Mouse (Mus musculus) stomach, embryonic 15.5 days (tissue): ENCODE results near the gene Car5a. TPM values are rescaled to one million over a fixed set of nuclear protein-coding genes. Genes with fewer than 3 reads are reported as not detected.

ENCODE experiments used
- ATAC-seq: fragments of 200-750 bp; cut with Nextera tagmentation; 2 replicates; pipeline ENCODE4 v1.8.0; 2017; ENCODE audit warnings: low read depth, moderate number of reproducible peaks, moderate TSS enrichment; ENCODE audit not compliant: insufficient read depth, low FRiP score
- H3K27ac ChIP-seq: fragments of 300-500 bp; sonication (generic); 2 replicates; pipeline ENCODE4 v1.5.1; 2015; ENCODE audit warnings: mild to moderate bottlenecking, inconsistent platforms
- H3K27me3 ChIP-seq: fragments of 300-500 bp; sonication (generic); replicated peaks from 2 replicates; pipeline ENCODE4 v1.6.1; 2015; ENCODE audit warnings: inconsistent platforms
- H3K36me3 ChIP-seq: fragments of 300-500 bp; sonication (generic); 2 replicates; pipeline ENCODE4 v1.6.1; 2015; ENCODE audit warnings: inconsistent platforms
- H3K4me1 ChIP-seq: fragments of 300-500 bp; sonication (generic); 2 replicates; pipeline ENCODE4 v1.6.1; 2015; ENCODE audit warnings: inconsistent platforms
- H3K4me2 ChIP-seq: fragments of 300-500 bp; sonication (generic); 2 replicates; pipeline ENCODE4 v1.6.1; 2015; ENCODE audit warnings: mild to moderate bottlenecking, inconsistent platforms
- H3K4me3 ChIP-seq: fragments of 300-500 bp; sonication (generic); replicated peaks from 2 replicates; pipeline ENCODE4 v1.5.1; 2015; ENCODE audit warnings: inconsistent platforms
- H3K9ac ChIP-seq: fragments of 300-500 bp; sonication (generic); 2 replicates; pipeline ENCODE4 v1.6.1; 2015; ENCODE audit warnings: inconsistent platforms
- H3K9me3 ChIP-seq: fragments of 300-500 bp; sonication (generic); 2 replicates; pipeline ENCODE4 v1.6.1; 2016; ENCODE audit warnings: inconsistent platforms
- WGBS: fragments of 180-500 bp; shearing (Covaris S2); methylation state at CpG from one replicate; pipeline ENCODE4 v1.1.7; 2015; 5-methylcytosine and 5-hydroxymethylcytosine counted together
- polyA plus RNA-seq: library from polyadenylated mRNA; unstranded; fragments of >200 nt; fragmentation: Nextera tagmentation; extraction: Ambion mirVana; gene quantifications from 2 replicates; pipeline ENCODE4 v1.2.1, GENCODE M21; 2015

Gene Car5a
- polyA plus RNA-seq, 1 experiment from 2014 or later = 0.21 TPM

DNA sequence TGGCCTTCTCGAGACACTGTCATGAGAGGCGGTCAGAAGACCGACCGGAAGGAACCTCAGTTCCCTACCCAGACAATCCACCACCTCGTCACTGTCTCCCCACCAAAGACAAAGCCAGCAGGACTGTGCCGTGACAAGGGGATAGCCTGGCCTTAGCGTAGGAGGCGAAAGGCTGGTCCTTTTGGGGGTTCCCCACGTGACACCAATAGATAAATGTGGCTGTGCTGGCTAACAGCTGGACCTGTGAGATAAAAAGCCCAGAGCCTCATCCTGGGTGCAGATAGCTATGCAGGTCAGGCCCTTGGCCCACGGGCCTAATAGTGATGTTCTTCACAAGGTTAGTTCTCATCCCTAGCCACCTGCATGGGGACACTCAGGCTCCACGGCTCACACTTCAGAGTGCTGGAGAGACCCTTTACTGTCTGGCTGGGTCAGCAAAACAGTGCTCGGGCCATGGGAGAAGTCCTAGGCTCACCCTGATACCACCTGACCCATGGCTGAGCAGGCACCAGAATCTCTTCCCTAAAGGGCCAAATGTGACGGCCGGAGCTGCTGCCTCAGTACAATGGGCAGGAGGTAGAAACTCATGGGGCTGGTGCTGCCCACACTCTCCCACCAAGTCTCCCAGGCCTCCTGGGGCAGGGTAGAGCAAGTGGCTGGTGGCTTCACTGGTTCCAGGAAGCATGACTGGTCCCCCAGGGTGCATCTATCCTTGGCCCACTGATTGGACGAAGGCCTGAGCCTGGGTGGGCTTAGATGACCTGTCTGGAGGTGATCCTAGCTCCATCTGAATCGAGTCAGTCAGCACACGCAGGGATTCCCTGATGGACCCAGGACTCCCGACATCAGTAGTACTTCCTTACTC is 45.3 kb downstream of the Car5a start:
- WGBS = 73% methylated on average over 18 of the region's 18 CpGs
- H3K9ac ChIP-seq = no peak overlapping the region

DNA sequence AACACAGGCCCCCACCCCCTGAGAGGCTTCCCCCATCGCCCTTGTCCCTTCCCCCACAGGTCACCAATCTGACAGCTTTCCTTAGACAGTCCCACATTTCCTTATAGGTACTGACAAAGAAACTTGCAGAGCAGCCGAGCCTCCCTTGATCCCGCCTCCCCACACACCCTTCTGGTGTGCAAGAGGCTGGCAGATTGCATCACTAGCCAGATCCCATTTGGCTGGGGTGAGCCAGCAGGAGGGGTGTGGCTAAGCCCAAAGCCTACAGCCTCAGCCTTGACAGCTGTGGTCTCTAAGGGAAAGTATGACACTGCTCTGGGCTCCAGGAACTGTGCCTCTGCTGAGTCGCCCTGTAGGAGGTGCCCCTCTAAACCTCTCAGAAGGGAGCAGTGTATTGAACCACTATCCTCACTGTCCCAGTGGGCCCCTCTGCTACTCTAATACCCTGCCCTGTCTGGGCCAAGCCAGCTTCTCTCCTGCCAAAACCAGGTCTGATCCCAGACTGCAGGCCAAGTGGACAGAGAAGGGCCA is 46.2 kb downstream of the Car5a start:
- WGBS = 9% methylated on average over 4 of the region's 4 CpGs
- no peak overlapping the region for H3K9ac ChIP-seq
- peaks cover 51% of the 10 kb centered on the region for H3K4me1 ChIP-seq

More for the DNA sequence above, 45.3 kb downstream of the Car5a start:
- H3K27me3 ChIP-seq = no peaks in the 10 kb centered on the region
- H3K9me3 ChIP-seq = no peaks in the 10 kb centered on the region
- peak overlapping the region; percentile 96 for H3K27ac ChIP-seq
- peak overlapping the region; percentile 49; the same call in 1 of the 2 replicates for H3K4me2 ChIP-seq
- no peaks in the 10 kb centered on the region for H3K36me3 ChIP-seq
- H3K4me1 ChIP-seq = peaks cover 51% of the 10 kb centered on the region
- peak; percentile 73 for ATAC-seq
- no peak overlapping the region for H3K4me3 ChIP-seq

DNA sequence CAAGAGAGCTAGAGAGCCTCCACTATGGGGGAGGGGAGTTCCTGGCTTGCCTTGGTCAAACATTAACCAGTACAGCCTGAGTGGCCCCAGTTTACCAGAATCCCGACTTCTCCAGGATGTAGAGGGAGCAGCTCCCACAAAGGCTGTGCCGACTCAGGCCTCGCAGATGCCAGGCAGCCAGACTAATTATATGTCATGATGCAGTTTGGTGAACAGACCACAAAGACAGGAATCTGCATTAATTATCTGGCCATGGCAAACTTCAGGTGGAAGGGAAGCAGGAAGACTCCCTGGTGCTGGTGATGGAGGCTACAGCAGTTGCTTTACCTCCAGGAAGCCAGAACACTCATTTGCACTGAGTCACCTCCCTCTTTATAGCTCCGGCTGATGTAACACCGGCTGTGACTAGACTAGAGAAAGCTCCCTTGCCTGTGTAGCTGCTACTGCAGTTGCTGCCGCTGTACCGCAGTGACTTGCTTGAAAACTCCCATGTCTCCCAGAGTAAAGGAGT is 46.8 kb downstream of the Car5a start:
- WGBS = 15% methylated on average over 7 of the region's 7 CpGs
- Histone ChIP-seq H3K36me3 (no peaks in the 10 kb centered on the region), H3K9me3 (no peaks in the 10 kb centered on the region), H3K27ac (peak overlapping the region; percentile 96), H3K9ac (no peak overlapping the region), H3K27me3 (no peaks in the 10 kb centered on the region), H3K4me2 (peak overlapping the region; percentile 49), H3K4me3 (0 out of 2 replicates have a peak overlapping the region, but pooled peaks have one; percentile 9), H3K4me1 (peaks cover 51% of the 10 kb centered on the region)
- ATAC-seq = peak; percentile 25

More for the DNA sequence above, 46.2 kb downstream of the Car5a start:
- H3K4me3 ChIP-seq = 0 out of 2 replicates have a peak overlapping the region, but pooled peaks have one; percentile 9
- peak overlapping the region; percentile 49 for H3K4me2 ChIP-seq
- ATAC-seq = peak; percentile 92
- peak overlapping the region; percentile 96 for H3K27ac ChIP-seq
- H3K27me3 ChIP-seq = no peaks in the 10 kb centered on the region
- no peaks in the 10 kb centered on the region for H3K9me3 ChIP-seq
- H3K36me3 ChIP-seq = no peaks in the 10 kb centered on the region

DNA sequence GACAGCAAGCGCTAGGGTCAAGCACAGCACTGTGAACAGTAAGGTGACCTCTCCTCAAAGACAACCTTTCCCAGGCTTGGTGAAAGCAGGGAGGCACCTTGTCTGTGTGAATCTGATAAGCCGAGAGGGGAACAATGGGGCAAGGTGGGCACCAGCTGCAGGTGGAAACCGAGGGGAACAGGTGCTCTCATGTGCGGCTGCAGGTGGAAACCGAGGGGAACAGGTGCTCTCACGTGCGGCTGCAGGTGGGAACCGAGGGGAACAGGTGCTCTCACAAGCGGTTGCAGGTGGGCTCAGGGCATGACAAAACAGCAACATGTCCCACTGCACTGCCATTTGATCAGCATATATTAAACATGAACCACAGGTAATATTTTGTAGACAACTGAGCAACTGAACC is 47.5 kb downstream of the Car5a start:
- ATAC-seq = no peak
- H3K9ac ChIP-seq = no peak overlapping the region
- WGBS = 63% methylated on average over 9 of the region's 9 CpGs

DNA sequence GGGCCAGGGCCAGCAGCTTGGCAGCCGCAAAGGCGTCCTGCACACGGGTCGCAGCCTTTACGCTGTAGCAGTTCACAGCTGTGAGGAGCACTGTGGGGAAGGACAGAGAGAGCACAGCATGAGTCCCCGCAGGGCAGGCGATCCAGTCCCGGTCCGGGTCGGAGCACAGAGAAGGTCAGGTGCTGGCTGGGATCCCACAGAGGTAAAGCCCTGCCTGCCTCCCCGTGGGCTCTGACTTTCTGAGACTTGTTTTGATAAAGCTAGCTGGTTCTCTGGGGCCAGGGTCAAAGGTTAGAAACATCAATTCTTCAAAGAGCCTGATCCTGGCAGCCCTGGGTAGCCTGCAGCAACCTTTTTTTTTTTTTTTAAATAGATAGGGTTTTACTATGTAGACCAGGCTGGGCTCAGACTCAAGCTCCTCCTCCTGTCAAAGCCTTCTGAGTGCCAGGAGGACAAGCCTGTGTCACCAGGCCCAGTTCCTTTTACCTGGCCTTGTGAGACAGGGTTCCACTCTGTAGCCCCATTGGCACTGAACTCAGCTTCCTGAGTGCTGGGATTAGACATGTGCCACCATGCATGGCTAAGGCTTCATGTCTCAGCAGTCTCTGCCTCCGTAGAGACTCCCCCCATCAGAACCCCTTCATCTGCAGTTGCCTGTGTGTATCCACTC is 48.1 kb downstream of the Car5a start:
- Histone ChIP-seq H3K4me2 (no peak overlapping the region), H3K36me3 (no peaks in the 10 kb centered on the region), H3K4me1 (peaks cover 41% of the 10 kb centered on the region), H3K9ac (no peak overlapping the region), H3K27ac (peak overlapping the region; percentile 96), H3K9me3 (no peaks in the 10 kb centered on the region), H3K27me3 (no peaks in the 10 kb centered on the region), H3K4me3 (no peak overlapping the region)
- 50% methylated on average over 12 of the region's 12 CpGs for WGBS
- no peak for ATAC-seq

More for the DNA sequence above, 47.5 kb downstream of the Car5a start:
- peak overlapping the region; percentile 96 for H3K27ac ChIP-seq
- H3K4me2 ChIP-seq = peak overlapping the region; percentile 49; the same call in 1 of the 2 replicates
- H3K9me3 ChIP-seq = no peaks in the 10 kb centered on the region
- no peaks in the 10 kb centered on the region for H3K36me3 ChIP-seq
- no peaks in the 10 kb centered on the region for H3K27me3 ChIP-seq
- peaks cover 47% of the 10 kb centered on the region for H3K4me1 ChIP-seq
- no peak overlapping the region for H3K4me3 ChIP-seq

DNA sequence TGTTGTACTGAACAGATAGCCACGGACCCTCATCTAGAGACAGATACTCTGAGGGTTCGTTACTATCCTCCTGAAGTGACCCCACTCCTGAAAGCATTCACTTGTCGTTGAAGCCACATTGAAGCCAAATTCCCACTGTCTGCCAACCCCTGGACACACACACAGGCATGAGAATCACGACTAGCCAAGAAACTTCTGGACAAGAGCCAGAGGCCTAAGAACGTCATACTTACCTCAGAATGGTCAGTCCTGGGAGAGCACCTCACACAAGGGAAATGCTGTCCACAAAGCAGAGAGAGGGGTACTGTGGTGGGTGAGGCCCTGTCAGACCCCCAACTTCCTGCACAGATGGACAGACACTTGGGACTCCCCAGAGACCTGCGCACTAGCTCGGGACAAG is 48.8 kb downstream of the Car5a start:
- Histone ChIP-seq H3K4me2 (no peak overlapping the region), H3K4me3 (no peak overlapping the region), H3K9me3 (no peaks in the 10 kb centered on the region), H3K4me1 (peaks cover 35% of the 10 kb centered on the region), H3K27me3 (no peaks in the 10 kb centered on the region), H3K9ac (no peak overlapping the region), H3K27ac (no peak overlapping the region), H3K36me3 (no peaks in the 10 kb centered on the region)
- WGBS = 70% methylated on average over 7 of the region's 7 CpGs
- ATAC-seq = no peak

DNA sequence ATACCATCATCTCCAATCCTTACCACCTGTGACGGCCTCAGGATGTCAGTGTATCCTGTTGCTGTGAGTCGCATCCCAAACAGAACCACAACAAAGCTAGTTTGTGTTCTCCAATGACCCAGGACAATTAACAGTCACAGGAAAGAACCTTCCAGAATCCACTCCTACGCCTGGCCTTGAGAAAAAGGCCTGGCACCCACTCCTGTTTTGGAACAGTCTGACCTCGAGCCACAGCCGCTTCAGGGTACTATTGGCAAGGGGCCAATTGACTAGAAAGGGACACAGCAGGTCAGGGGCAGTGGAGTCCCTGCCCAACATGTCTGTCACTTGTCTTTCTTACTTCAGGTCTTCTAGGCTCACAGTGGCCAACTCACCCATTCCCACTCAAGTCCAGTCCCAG is 51.8 kb downstream of the Car5a start:
- no peak overlapping the region for H3K27ac ChIP-seq
- H3K27me3 ChIP-seq = no peaks in the 10 kb centered on the region
- no peaks in the 10 kb centered on the region for H3K36me3 ChIP-seq
- no peak overlapping the region for H3K4me2 ChIP-seq
- H3K9ac ChIP-seq = no peak overlapping the region
- peaks cover 29% of the 10 kb centered on the region for H3K4me1 ChIP-seq
- H3K9me3 ChIP-seq = no peaks in the 10 kb centered on the region
- no peak for ATAC-seq
- 83% methylated on average over 5 of the region's 5 CpGs for WGBS
- no peak overlapping the region for H3K4me3 ChIP-seq

DNA sequence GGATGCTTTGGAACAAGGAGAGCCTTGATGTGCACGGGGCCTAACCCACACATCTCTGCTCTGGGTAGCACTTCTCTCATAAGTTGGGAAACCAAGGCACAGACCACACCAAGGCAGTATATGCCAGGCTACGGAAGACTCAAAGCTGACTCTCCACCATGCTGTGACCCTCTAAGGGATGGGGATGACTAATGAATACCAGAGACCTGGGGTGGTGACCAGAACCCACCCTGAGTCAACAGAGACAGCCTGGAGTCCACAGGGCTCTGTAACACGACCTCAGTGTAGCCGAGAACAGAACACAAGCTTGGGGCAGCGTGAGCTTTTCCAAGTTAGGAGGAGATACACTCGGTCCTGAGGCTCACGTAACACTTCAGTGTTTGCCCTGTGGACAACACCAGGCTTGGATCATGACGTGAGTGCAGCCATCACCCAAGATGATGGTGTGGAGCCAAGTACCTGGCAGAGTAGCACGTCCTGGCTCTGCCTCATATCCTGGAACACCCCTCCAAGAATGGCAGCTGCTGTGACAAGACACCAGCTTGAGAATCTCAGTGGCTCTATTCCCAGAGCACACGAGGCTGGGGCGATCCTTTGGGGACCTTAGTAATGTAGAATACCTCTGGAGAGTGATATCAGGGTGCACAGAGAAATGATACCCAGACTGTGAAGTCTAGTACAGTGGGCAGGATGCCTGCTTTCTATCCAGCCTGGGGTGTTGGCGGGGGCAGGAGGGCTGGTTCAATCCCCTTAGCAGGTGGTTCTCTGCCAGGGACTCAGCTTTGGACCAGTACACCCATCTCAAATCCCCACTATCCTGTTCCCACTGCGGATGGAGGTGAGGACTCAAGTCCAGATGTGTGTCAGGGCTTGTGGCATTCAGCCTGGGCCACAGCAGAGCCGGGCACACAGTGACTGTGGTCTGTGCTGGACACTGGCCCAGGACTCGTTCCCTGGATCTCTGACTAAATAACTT is 54.6 kb downstream of the Car5a start:
- H3K36me3 ChIP-seq = peaks cover 16% of the 10 kb centered on the region; the same call in 1 of the 2 replicates
- no peaks in the 10 kb centered on the region for H3K27me3 ChIP-seq
- H3K27ac ChIP-seq = no peak overlapping the region
- 73% methylated on average over 15 of the region's 15 CpGs for WGBS
- H3K9me3 ChIP-seq = no peaks in the 10 kb centered on the region
- H3K4me2 ChIP-seq = no peak overlapping the region
- H3K4me3 ChIP-seq = no peak overlapping the region
- H3K9ac ChIP-seq = no peak overlapping the region
- peaks cover 10% of the 10 kb centered on the region; the same call in 1 of the 2 replicates for H3K4me1 ChIP-seq
- peak; percentile 44; the same call in 1 of the 2 replicates for ATAC-seq

DNA sequence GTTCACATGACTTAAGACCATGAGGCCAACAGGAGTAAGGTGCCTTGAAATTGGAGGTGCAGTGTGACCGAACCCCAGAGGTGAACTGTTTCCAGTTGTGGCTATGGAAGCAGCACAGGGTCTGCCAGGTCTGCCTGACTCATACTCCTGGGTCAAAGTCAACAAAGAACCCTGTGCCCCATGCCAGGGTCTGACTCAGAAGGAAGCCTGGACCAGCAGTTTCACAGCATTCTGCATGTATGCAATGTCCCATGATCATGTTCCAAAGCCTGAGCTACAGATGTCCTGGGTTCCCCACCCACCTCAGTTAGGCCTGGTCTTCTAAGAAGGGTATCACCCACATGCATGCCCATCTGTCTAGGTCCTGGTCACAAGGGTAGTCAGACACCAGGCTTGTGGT is 55.4 kb downstream of the Car5a start:
- H3K36me3 ChIP-seq = peaks cover 24% of the 10 kb centered on the region; the same call in 1 of the 2 replicates
- H3K9me3 ChIP-seq = no peaks in the 10 kb centered on the region
- H3K27me3 ChIP-seq = no peaks in the 10 kb centered on the region
- peaks cover 10% of the 10 kb centered on the region; the same call in 1 of the 2 replicates for H3K4me1 ChIP-seq
- no peak overlapping the region for H3K4me3 ChIP-seq
- 94% methylated on average over 1 of the region's 1 CpGs for WGBS
- no peak for ATAC-seq
- H3K4me2 ChIP-seq = no peak overlapping the region
- H3K9ac ChIP-seq = no peak overlapping the region
- no peak overlapping the region for H3K27ac ChIP-seq

DNA sequence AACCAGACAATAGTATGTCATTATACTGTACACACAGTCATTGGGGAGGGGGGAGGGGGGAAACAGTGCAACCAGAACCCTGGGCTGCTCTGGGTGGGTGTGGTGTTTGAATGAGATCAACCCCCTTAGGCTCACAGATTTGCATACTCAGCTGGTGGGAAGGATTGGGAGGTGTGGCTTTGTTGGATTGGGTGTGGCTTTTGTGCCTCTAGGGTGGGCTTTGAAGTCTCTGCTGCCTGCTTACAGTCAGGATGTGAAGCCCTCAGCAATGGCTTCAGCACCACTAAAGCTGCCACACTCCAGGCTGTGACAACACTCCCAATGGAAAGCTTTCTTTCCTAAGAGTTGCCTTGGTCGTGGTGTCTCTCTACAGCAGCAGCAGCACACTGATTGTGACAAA is 57.2 kb downstream of the Car5a start:
- H3K4me3 ChIP-seq = no peak overlapping the region
- no peak overlapping the region for H3K9ac ChIP-seq
- no peak for ATAC-seq
- H3K27me3 ChIP-seq = no peaks in the 10 kb centered on the region
- H3K36me3 ChIP-seq = peaks cover 41% of the 10 kb centered on the region; the same call in 1 of the 2 replicates
- H3K27ac ChIP-seq = no peak overlapping the region
- no peaks in the 10 kb centered on the region for H3K9me3 ChIP-seq
- peaks cover 10% of the 10 kb centered on the region; the same call in 1 of the 2 replicates for H3K4me1 ChIP-seq
- no peak overlapping the region for H3K4me2 ChIP-seq
- 69% methylated on average over 1 of the region's 1 CpGs for WGBS

DNA sequence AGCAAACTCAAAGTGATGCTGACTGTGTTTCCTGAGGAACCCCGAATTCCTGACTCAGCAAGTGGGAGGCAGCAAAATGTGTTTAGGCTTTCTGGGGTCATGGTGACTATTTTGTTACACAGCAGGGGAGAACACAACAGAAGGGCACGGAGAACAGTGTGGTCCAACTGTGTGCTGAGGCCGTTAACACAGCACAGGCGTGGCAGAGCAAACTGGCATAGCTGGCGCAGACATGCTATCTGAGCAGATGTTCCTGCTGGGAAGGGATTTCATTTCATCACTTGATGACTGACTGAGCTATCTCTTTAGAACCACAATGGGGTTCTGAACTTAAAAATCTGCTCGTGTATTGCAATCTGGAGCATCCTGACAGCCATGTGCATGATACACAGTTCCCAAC is 59.3 kb downstream of the Car5a start:
- Histone ChIP-seq H3K27me3 (no peaks in the 10 kb centered on the region), H3K4me1 (peaks cover 5% of the 10 kb centered on the region; the same call in 1 of the 2 replicates), H3K9me3 (no peaks in the 10 kb centered on the region), H3K4me3 (no peak overlapping the region), H3K4me2 (no peak overlapping the region), H3K27ac (no peak overlapping the region), H3K9ac (no peak overlapping the region), H3K36me3 (peaks cover 46% of the 10 kb centered on the region; the same call in 1 of the 2 replicates)
- 90% methylated on average over 6 of the region's 6 CpGs for WGBS
- ATAC-seq = no peak
